Mouse (Mus musculus) urinary bladder, postnatal 25 days (tissue): ENCODE data around the gene Ptgdr2.

Source experiments
- DNase-seq: peaks from one replicate; pipeline ENCODE4 v3.0.0; 2022; ENCODE audit warnings: low spot score

Gene Ptgdr2

DNA sequence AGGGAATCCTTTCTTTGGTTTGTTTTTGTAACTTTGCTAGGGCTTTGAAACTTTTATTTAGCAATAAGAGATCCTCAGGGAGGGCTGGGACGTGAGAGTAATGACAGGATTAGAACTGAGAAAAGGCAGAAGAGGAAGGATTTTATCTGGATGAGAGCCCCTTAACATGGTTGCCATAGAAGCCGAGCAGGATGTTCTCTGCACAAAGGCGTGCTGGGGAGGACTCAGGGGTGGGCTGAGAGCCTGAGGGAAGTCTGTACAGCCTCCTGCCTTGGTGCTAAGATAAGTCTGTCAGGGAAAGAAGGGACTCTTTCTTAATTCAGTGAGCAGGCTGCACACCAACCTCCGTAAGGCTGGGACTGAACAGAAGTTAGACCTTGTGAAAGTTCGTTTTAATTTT, 1.9 kb upstream of the Ptgdr2 start:
- no peak for DNase-seq

DNA sequence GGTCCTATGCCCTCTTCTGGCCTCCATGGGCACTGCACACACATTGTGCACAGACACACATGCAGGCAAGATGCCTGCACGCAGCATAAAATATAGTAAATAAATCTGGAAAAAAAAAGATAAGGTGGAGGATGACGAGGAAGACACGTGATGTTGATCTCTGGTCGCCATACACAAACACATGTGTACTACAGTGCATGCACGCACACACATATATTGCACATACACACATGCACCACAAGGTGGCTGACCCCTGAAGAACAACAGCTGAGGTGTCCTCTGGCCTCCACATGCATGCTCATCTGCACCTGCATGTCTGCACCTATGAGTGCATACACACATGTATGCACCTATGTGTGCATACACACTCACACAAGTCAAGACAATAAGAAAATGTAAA, 883 bp upstream of the Ptgdr2 start:
- no peak for DNase-seq

DNA sequence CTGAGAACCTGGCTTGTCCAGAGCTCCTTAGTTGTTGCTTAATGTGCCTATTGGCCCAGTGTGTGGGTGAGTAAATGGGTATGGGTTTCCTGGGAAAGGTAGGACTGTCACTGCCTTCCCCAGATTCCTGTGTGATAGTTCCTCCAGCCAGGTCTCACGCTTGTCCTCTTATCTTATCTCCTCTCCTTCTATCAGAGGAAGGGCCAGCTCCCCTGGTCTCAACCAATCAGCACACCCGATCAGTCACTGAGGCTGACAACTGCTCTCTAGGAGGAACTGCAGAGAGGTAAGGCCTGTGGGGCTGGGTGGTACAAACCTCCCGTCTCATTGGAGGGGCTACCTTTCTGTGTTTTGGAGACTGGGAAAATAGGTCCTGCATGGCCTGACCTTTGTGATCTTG, 1.8 kb downstream of the Ptgdr2 start:
- DNase-seq: no peak

DNA sequence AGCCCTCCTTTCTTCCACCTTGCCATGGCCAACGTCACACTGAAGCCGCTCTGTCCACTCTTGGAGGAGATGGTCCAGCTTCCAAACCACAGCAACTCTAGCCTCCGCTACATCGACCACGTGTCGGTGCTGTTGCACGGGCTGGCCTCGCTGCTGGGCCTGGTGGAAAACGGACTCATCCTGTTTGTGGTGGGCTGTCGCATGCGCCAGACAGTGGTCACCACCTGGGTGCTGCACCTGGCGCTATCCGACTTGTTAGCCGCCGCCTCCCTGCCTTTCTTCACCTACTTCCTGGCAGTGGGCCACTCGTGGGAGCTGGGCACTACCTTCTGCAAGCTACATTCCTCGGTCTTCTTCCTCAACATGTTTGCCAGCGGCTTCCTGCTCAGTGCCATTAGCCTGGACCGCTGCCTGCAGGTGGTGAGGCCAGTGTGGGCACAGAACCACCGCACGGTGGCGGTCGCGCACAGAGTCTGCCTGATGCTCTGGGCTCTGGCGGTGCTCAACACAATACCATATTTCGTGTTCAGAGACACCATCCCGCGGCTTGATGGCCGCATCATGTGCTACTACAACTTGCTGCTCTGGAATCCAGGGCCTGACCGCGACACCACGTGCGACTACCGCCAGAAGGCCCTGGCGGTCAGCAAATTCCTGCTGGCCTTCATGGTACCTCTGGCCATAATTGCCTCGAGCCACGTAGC, 3.3 kb downstream of the Ptgdr2 start:
- DNase-seq: peak; percentile 54

DNA sequence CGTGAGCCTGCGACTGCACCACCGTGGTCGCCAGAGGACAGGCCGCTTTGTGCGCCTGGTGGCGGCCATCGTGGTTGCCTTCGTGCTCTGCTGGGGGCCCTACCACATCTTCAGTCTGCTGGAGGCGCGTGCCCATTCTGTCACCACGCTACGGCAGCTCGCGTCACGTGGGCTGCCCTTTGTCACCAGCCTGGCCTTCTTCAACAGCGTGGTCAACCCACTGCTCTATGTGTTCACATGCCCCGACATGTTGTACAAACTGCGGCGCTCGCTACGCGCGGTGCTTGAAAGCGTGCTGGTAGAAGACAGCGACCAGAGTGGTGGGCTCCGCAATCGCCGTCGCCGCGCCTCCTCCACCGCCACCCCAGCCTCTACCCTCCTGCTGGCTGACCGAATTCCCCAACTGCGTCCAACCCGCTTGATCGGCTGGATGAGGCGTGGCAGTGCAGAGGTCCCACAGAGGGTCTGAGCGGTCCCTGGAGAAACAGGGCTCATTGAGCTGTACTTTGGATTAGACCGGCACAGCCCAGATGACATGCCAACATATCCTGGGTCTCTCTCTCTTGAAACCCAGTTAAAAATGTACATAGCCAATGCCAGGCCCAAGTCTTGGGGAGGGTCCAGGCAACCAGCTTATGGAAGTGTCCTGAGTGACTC, 4.0 kb downstream of the Ptgdr2 start:
- DNase-seq: peak; percentile 8

DNA sequence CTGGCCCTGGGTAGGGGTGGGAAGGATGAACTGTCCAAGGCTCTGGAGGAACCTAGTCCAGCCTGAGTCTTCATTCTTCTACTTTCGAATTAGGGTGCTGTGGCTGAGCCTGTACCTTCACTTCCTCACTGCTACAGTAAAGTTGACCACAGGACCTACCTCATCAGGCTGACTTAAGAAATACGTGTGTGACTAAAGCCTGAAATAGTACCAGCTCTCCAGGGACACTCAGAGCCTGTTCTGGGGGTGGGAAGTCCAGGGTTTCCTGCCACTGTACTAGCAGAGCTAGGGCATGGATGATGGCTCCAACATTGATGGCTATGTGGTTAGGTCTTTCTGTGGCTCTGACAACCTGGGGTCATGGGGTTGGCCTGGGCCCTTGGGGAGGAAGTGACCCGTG, 7.0 kb downstream of the Ptgdr2 start:
- DNase-seq: no peak

DNA sequence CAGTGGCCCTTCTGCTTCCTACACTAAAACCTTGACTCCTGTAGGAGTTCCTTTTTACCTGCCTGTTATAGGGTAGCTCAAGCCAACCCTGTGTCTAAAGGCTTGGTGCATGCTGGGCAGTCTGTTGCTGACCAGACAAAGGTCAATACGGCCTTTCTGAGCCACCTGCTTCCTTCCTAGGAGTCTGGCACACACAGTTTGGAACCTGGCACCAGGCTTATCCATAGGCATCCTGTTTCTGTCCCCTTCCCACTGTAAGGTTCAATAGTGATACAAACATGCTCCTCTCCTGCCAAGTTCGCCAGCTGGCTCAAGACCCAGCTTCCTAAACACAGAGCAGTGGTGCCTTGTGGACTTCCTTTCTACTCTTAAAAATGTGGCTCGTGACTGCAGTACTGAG, 9.5 kb downstream of the Ptgdr2 start:
- DNase-seq: no peak

DNA sequence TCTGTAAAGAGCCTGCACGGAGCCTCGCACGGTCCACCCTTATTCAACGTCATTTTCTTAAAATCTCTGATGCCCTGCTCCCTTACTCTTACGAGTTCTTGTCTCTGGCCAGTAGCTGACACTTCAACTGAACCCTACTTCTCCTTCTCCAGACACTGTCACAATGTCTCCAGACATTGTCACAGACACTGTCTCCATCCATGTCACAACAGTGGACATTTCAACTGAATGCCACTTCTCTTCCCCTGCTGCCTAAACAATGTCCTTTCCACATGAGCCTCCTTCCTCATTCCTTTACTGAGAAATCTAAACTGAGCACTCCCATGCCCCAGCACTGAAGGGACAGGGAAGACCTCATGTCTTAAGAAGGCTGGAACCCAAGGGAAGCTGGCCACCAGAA, 10.3 kb downstream of the Ptgdr2 start:
- no peak for DNase-seq

DNA sequence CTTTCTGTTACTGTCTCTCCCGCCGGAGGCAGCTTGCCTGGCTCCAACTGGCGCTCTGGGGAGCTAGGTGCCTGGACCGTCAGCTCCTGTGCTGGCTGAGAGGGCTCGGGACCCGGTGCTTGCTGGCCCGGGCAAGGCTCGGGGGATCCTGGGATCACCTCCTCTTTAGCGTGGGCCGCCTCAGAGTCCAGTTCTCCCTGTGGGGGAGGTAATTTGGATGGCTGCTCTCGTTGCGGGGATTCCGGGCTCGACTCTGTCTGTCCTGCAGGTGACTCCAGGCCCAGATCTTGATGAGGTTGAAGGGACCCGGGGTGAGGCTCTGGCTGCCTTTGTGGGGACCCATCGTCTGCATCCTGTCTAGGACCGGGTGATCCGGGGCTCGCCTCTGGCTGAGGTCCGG, 11.5 kb downstream of the Ptgdr2 start:
- DNase-seq: peak; percentile 16

DNA sequence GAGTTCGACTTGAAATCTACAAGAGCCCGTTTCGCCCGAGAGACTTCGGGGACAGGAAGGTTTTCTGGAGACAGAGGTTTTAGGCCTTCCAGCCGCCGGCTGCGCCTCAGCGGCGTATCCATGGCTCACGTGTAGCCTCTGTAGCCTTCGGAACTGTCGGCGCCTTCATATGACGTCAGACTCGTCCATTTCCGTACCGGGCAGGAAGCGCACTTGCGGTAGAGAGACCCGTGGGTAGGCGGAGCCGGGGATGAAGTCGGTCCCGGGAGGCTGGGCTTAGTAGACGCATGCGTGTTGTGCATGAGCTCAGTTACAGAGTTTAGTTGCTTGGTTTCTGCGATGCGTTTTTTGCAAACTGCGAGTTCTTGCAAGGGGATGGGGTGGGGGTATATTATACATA, 12.2 kb downstream of the Ptgdr2 start, which contains the start of gene Ccdc86:
TSS of gene Ccdc86 (minus strand) at position 155 of the 400 bp plus-strand sequence.
- DNase-seq: peak; percentile 91

DNA sequence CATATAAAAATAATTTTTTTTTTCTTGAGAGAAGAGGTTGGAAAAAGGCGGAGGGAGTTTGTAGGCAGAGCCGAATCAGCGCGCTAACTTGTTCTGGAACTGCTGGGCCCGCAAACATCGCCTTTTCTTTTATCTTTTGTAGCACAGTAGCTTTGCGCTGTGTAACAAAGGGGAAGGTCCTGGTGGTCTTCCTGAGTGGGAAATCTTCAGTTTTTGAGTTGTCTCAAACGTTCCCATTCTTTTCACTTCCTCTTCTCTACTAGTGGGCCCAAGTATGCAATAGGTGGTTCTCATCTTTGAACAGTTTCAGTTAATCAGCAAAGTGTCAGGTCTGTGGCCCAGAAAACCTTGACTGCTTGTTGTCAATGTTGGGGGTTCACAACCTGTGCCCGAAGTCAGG, 12.6 kb downstream of the Ptgdr2 start:
- DNase-seq: no peak

DNA sequence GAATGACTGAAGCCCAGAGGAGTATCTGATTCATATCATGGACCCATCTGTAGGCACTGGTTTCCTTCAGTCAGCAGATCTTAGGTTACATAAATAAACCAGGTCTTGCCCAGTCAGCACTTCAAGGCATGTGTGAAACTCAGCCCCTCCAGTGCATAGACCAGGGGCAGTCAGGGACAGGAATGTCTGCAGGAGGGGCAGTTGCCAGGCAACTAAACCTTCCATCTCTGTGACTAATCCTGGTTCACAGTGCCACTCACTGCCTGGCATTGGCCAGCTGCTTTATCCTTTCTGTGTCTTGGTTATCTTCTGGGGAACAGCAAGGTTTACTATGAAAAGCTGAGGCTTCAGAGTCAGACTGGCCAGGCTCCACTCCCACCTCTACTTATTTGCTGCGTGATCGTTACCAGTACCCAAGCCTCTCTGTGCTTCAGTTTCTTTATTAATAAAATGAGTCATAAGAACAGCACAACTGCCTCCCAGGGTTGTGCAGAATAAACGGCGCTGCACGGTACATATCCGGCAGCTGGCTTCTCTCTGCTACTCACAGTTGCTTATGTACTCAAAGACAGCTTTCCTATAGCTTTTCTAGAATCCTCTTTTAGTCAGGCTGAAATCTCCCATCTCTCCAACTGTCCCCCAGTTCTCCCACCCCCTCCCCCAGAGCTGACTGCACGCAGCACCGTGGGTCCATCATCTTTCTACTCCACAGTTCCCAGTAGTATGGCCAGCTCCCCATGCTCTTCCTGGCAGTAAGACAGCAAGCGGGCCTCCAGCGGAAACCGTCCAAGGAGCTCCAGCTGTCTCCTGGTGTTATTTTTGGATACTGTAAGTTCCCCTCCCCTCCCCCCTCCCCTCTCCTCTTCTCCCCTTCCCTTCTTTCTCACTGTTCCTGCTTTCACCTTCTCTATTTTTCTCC, 15.3 kb downstream of the Ptgdr2 start:
- no peak for DNase-seq

DNA sequence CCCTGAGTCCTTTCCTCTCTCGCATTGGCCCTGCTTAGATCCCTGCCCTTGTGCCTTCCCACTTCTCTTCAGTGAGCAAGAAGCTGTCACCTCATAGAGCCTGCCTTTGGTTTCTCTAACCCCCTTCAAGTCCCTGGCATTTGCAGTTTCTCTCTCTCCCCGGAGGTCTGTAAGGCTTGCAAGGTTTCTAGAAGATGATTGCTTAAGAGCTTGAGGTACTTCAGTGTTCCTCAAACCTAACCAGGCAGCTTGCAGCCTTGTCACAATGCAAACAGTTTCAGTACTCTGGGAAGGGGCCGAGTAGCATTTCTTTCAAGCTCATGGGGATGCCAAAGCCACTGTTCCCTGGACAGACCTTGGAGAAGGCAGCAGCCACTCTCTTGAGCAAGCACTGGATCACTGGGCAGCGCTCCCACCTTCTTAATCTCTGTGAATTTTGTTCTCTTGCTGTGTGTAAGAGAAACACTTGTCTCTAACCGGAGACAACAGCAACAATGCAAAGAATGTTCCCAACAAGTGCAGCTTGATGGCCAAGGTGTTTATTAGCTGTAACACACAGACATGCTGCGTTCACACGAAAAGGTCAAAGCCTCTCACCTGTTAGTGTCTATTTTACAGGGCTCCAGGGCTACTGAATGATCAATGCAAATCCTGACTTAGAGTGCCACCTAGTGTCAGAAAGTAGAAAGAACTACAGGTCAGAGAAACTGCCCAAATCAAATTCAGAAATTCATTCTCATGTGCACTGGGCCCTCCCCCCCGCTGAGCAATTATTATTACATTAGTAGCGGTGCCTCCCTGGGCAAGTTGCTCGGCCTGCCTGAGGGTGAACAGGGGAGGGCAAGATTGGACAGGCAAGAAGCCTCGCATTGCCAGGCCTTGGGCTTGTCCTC, 22.4 kb downstream of the Ptgdr2 start:
- peak; percentile 44 for DNase-seq

DNA sequence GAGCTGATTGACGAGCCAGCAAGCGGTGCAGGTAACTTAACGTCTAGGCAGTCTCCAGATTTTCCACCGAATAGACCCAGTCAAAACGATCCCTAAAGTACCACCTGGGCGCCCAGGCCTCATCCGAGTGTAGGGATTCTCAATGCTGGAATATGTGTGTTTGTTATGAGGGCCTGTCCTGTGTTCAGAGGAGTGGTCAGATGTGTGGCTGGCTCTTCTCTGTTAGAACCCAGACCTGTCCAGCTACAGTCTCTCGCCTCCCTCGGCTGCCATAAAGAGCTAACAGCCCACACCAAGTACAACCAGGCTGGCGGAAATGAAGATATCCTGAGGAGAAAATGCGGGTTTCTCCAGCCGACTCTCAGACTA, 23.0 kb downstream of the Ptgdr2 start:
- DNase-seq: no peak

DNA sequence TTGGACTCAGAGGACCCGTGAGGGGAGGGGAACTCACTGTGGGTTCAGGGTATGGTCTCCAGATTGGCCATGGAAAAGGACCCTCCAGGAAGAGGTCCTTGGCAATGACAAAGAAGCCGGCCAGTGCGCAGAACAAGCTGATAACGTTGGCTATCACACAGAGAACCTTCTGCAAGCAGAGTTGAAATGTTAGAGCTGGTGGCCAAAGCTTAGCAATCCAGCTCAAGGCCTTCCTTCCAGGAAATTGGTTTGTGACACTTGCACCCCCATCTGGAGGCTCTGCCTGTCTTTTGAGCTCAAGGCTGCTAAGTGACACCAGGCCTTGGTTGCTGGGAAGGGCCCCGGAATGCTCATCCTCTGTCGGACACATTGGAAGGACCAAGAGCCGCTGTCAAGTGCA, 28.8 kb downstream of the Ptgdr2 start:
- DNase-seq: no peak

DNA sequence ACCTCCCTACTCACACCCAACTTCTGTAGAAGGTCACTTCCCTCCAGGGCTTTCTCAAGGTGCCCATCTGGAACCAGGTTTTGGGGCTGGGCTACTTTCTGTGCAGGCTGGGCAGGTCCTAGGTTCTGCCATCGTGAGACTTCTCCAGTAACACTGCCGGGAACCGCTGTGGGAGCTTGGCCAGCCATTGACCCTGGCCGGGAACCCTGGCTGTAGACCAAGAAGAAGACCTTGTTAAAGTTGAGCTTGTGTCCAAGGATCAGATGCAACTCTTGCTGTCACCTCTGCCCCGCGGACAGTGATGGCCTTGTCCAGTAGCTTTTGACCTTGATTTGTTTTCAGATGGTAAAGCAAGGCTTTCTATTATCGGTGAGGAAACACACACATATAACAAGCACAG, 31.6 kb downstream of the Ptgdr2 start:
- DNase-seq: no peak

DNA sequence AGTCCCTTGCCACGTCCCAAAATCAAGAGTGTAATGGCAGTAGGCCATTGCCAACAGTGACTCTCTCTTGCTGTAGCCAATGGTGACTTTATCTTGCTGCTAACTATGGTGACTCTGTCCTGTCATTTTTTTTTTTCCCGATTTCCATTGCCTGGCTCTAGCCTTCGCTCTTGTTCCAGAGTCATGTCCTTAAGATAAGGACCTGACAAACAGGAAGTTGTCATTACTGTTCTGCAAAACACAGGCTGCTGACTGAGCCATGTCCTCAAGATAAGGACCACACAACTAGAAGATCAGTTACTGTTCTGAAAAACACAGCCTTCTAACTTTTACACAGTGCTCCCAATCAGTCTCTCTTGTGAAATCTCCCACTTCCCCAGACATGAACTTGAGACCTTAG, 33.5 kb downstream of the Ptgdr2 start:
- DNase-seq: no peak

DNA sequence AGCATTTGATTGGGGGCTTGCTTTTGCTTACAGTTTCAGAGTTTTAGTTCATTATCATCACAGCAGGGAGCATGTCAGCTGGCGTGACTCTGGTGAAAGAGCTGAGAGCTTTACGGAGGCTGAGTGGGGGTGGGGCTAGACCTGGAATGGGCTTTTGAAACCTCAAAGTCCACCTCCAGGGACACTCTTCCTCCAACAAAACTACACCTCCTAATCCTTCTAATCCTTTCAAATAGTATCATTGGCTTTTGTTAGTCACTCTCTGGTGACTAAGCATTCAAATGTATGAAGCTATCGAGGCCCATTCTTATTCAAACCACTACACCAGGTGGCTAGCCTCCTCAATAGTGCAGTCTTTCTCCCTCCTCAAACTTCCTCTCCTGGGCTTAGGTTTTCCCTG, 35.7 kb downstream of the Ptgdr2 start:
- no peak for DNase-seq

DNA sequence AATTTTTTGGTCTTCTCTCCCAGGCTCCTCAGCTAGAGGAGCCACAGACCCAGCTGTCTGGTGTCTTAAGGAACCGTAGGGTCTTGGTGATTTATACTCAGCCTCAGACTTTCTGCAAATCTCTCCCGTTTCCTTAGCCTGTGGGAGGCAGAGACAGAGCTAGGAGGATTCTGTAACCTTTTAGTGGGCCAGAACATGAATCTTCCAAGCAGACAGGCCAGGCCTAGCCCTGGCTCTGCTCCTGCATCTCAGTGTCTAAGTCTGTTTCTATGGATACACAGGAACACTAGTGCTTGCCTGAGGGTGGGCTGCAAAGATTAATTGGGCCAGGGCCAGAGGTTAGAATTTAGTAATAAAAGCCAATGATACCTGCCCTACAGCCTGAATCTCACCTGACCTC, 36.2 kb downstream of the Ptgdr2 start:
- no peak for DNase-seq

DNA sequence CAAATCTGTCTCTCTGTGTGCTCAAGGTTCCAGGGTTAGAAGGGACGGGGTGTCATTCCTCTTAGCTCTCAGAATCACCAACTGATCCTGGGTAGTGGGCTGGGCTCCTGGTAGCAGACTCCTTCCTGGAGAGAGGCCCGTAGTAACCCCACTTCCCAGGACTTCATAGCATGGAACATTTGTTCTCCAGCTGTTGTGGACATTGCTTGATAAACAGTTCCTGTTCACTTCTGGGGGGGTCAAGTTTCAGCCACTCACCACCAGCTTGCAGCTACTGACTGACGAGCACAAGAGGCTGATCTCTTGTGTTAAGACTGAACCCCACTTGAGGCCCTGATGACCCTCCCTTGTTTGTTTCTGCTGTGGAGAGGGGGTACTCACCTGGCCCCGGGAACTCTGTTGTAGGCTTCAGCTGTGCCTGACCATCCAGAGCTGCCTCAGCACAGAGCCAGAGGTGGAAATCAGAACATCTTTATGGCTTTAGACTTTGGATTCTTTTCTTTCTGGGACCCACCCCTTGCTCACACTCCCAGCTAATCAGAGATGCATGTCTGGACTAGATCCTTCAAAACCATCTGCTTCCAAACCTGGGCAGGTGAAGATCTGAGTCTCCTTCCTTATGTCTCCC, 37.4 kb downstream of the Ptgdr2 start, which contains the start of gene Ms4a10:
TSS of gene Ms4a10 (minus strand) at position 433 of the 628 bp plus-strand sequence.
- DNase-seq: no peak

DNA sequence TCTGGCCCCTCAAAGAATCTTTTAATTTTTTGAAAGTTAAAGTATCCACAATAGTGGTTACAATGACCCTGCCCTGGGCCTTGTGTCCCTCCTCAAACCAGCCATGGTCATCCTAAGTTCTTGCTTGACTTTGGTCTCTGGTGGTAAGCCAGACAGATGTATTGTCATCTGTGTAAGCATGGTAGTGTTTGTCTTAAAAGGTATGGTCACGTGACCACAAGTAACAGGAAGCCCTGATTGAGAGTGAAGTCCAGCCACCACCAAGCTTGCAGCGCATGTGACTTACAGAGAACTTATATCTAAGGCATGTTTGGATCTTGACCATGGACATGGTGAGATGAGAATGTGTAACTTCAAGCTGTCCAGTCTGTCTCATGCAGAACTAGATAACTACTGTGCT, 38.2 kb downstream of the Ptgdr2 start:
- no peak for DNase-seq
